Mouse (Mus musculus) thymus, postnatal 25 days (tissue): Measurements from ENCODE around the gene Abtb2.

Experiments
- DNase-seq: peaks from one replicate; pipeline ENCODE4 v3.0.0; 2022

Abtb2 gene

DNA sequence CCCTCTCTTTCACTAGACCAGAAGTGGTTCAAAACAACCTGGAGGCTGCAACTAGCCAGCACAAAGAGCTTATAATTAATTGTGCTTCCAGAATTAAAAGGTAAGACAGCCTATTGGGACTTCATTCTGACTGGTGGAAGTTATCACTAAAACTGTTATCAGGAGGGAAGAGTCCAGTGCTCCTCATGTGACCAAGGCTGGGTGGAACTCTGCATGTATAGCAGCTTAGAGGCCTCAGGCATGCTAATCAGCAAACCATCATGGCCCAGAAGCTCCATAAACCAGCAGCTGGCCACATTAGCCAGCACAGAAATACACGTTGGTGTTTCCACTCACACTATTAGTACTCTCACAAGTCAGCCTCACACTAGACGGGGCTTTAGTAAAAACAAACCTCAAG is 180.7 kb downstream of the Abtb2 start:
- DNase-seq = no peak

DNA sequence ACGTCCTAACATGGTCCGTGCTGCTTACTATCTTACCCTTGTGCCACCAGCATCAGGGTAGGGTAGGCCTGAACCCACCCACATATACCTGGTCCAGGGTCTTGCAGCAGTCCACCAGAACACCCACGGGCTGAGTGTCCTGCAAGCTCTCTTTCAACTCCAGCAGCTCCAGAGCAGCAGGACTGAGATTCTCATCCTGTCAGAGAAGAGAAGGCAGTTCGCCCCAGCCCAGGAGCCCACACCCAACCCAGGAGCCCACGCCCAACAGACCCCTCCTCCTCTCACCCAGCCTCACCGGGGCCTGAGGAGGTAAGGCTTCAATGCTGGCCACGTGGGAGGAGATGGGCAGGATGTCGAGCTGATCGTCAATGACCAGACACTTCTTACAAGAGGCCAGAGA is 181.8 kb downstream of the Abtb2 start:
- DNase-seq = no peak

- no peak for DNase-seq
Observed at GRCm38 (mm10) chr2:103749091-103749490, 183.0 kb downstream of the Abtb2 start.

GRCm38 (mm10) chr2:103751771-103752170 is 185.7 kb downstream of the Abtb2 start:
- no peak for DNase-seq

DNA sequence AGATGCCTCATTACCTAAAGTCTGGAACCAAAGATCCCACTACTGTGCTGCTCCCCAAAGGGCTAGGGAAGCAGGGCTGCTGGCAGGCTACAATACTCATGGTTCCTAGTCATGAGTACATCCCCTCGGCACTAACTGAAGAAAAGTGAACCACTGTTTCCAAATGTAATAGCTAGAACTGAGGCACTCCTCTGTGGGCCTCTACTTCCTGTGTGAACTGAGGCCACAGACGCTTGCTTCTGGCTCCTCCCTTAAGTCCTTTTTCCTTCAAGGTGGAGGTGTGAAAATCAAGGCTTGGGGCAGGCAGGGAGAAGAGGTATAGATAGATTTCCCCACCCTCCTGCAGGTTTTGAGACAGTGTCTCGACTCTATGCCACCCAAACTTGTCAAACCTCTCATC is 188.5 kb downstream of the Abtb2 start:
- no peak for DNase-seq

DNA sequence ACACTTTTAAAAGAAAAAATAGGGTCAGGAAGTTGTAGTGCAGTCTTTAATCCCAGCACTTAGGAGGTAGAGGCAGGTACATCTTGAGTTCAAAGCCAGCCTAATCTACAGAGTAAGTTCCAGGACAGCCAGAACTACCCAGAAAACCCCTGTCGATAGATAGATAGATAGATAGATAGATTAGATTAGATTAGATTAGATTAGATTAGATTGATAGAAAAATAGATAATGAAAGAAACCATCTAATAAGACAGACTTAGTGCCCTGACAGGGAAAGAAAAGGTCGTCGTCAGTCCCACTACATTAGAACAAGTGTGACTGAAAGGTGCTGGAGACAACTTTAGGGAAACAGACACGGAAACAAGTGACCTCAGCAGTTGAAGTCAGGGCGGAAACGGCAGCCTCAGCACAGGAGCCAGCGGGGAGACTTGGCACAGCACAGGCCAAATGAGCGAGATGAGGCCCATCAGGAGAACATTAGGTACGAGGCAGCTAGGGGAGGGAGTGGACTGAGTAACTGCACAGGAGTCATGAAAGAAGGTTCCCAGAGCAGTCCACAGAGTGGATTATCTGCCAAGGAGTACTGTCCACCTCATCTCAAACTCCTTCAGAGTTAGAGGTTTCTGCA is 189.5 kb downstream of the Abtb2 start:
- no peak for DNase-seq

DNA sequence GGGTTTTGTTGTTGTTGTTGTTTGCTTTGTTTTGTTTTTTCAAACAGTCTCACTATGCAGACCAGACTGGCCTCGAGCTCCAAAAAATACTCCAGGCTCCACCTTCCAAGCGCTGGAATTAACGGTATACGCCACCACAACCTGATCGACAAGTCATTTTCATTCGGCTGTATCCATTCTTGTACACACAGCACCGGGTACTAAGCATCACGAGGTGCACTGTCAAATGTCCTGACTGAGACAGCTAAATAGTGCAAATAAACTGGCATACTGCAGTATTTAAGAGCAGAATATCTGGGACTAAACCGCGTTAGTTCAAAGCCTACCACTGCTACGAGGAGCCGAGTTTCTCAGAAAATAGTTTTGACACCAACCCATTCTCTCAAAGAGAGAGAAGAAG is 194.3 kb downstream of the Abtb2 start:
- no peak for DNase-seq

- peak; percentile 98 for DNase-seq
Observed at GRCm38 (mm10) chr2:103760906-103761716, 195.0 kb downstream of the Abtb2 start, which contains the start of gene Nat10. TSS of gene Nat10 (minus strand) at chr2:103761270.

DNA sequence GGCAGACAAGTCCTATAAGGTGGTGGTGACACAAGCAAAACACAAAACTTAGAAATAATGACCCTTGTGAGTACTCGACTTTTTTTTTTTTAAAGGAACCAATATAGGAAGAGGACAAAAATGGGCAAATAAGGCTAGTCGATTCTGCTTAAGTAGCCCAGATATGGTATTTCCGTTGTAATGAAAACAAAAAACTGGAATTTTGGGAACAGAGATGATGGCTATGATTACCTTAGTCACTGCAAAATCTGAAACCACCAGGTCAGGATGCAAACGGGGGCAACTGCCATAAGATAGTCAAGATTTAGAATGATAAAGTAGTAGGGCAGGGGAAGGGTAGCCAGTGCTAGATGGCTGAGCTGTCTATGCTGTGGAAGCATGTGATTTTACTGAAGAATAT is 195.9 kb downstream of the Abtb2 start:
- DNase-seq = no peak

- no peak for DNase-seq
Observed at GRCm38 (mm10) chr2:103762492-103762891, 196.4 kb downstream of the Abtb2 start.
